Mouse (Mus musculus) gastrocnemius, postnatal 14 days (tissue): Measurements from ENCODE around the gene Cdh1. TPM values are rescaled to one million over a fixed set of nuclear protein-coding genes. Genes with fewer than 3 reads are reported as not detected.
A peak's percentile ranks its signal among the peaks of the same experiment; 100 is the strongest.

Experiments used
- DNase-seq: peaks from one replicate; pipeline ENCODE4 v3.0.0; 2021; ENCODE audit warnings: mixed read lengths
- intact Hi-C: fragments of 180-260 bp; cut with DNase I; formaldehyde crosslinking; loops from one replicate; pipeline ENCODE4 v1.15.1; 2025; ENCODE audit warnings: low total_unique reads
- total RNA-seq, 2 experiments: library from RNA; stranded (reverse); gene quantifications; 2 replicates each; pipeline ENCODE4 v1.2.3; 2021

The Cdh1 gene
- total RNA-seq, 2 experiments from 2014 or later: 0.55 to 1.4 TPM

GRCm38 (mm10) chr8:106706194-106706593 is 103.0 kb downstream of the Cdh1 start:
- no peak for DNase-seq
- intact Hi-C loops: no loop called here

GRCm38 (mm10) chr8:106710002-106710401 is 106.9 kb downstream of the Cdh1 start:
- intact Hi-C loops: no loop called here

GRCm38 (mm10) chr8:106712487-106712886 is 109.3 kb downstream of the Cdh1 start:
- DNase-seq: no peak

More at GRCm38 (mm10) chr8:106710002-106710401, 106.9 kb downstream of the Cdh1 start:
- DNase-seq: no peak

DNA sequence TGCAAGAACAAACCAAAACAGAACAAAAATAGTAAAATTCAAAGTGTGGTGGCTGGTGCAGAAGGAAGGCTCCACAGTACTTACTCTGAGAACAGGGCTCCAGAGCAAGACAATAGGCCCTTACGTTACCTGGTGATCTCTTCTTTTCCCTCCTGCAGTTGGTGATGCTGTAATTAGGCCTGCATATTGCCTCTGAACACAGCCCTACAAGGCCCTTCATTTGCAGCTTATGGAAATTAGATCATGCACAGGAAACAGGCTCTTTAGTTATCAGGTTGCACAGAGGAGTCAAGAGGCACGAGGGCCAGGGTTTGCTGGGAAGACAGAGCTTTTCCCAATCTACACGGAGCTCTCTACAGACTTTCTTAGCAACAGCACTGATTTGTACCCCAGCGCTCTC is 111.1 kb downstream of the Cdh1 start:
- intact Hi-C loops: no loop called here
- no peak for DNase-seq

More at GRCm38 (mm10) chr8:106712487-106712886, 109.3 kb downstream of the Cdh1 start:
- intact Hi-C loops: no loop called here

GRCm38 (mm10) chr8:106718091-106718500 is 114.9 kb downstream of the Cdh1 start:
- intact Hi-C loops: loop anchor here (5.0 kb wide), 1 partner anchor 169 kb away; no protein-coding TSS in a partner anchor

More at GRCm38 (mm10) chr8:106718091-106718500, 114.9 kb downstream of the Cdh1 start:
- DNase-seq: peak; percentile 82

Other genes with a start within 250 kb of the Cdh1 start
- 1 to 10 TPM; 2.4 to 2.9 TPM for gene Zfp90, start 188.0 kb upstream of the Cdh1 start, total RNA-seq
- not detected for gene 6030452D12Rik, start 102.8 kb upstream of the Cdh1 start, total RNA-seq
- under 1 TPM; 0.16 to 0.29 TPM for gene Cdh3, start 92.5 kb upstream of the Cdh1 start, total RNA-seq
- gene Gm10073, start 29.9 kb upstream of the Cdh1 start, total RNA-seq: 100 to 1,000 TPM; 107 to 123 TPM
- gene Tango6, start 79.7 kb downstream of the Cdh1 start, total RNA-seq: 1 to 10 TPM; 8.0 to 8.1 TPM